Mouse (Mus musculus) midbrain, embryonic 10.5 days (tissue): ENCODE results near the gene Mterf2. TPM values are rescaled to one million over a fixed set of nuclear protein-coding genes. Genes with fewer than 3 reads are reported as not detected.

ENCODE experiments used
- DNase-seq: peaks from one replicate; pipeline ENCODE4 v3.0.0-alpha.2; 2017; ENCODE audit warnings: low spot score
- H3K27ac ChIP-seq: fragments of 300-500 bp; sonication (generic); replicated peaks from 2 replicates; pipeline ENCODE4 v1.5.1; 2016; ENCODE audit warnings: mild to moderate bottlenecking
- H3K27me3 ChIP-seq: fragments of 300-500 bp; sonication (generic); 2 replicates; pipeline ENCODE4 v1.6.1; 2016; ENCODE audit warnings: low read depth, mild to moderate bottlenecking; ENCODE audit not compliant: poor library complexity, severe bottlenecking
- H3K36me3 ChIP-seq: fragments of 300-500 bp; sonication (generic); 2 replicates; pipeline ENCODE4 v1.6.1; 2016; ENCODE audit warnings: mild to moderate bottlenecking, moderate library complexity
- H3K4me1 ChIP-seq: fragments of 300-500 bp; sonication (generic); 2 replicates; pipeline ENCODE4 v1.6.1; 2016
- H3K4me3 ChIP-seq: fragments of 300-500 bp; sonication (generic); 2 replicates; pipeline ENCODE4 v1.5.1; 2016; ENCODE audit warnings: mild to moderate bottlenecking, moderate library complexity
- H3K9me3 ChIP-seq: fragments of 300-500 bp; sonication (generic); replicated peaks from 2 replicates; pipeline ENCODE4 v1.6.1; 2016; ENCODE audit warnings: mild to moderate bottlenecking
- WGBS: fragments of 180-500 bp; shearing (Covaris S2); methylation state at CpG from one replicate; pipeline ENCODE4 v1.1.7; 2016; 5-methylcytosine and 5-hydroxymethylcytosine counted together
- polyA plus RNA-seq: library from polyadenylated mRNA; unstranded; fragments of >200 nt; fragmentation: Nextera tagmentation; extraction: Ambion mirVana; gene quantifications from 2 replicates; pipeline ENCODE4 v1.2.1, GENCODE M21; 2016

Gene Mterf2
- polyA plus RNA-seq, 1 experiment from 2014 or later: 24.8 TPM

- no peaks in the 10 kb centered on the region for H3K27me3 ChIP-seq
- peak overlapping the region; percentile 83 for H3K4me3 ChIP-seq
- H3K9me3 ChIP-seq: no peaks in the 10 kb centered on the region
- peak overlapping the region; percentile 87 for H3K27ac ChIP-seq
- H3K36me3 ChIP-seq: peaks cover 39% of the 10 kb centered on the region
- H3K4me1 ChIP-seq: peaks cover 17% of the 10 kb centered on the region
- WGBS: 26% methylated on average over 7 of the region's 7 CpGs
- DNase-seq: no peak
Measured at GRCm38 (mm10) chr10:85128453-85128852, 626 bp upstream of the Mterf2 start.

GRCm38 (mm10) chr10:85125184-85125583 lies 2.6 kb downstream of the Mterf2 start:
- no peak for DNase-seq
- Histone ChIP-seq H3K4me3 (no peak overlapping the region), H3K36me3 (peaks cover 62% of the 10 kb centered on the region), H3K27ac (no peak overlapping the region), H3K27me3 (no peaks in the 10 kb centered on the region), H3K9me3 (no peaks in the 10 kb centered on the region), H3K4me1 (peaks cover 17% of the 10 kb centered on the region)
- WGBS: 89% methylated on average over 13 of the region's 13 CpGs

GRCm38 (mm10) chr10:85114409-85114808 lies 13.4 kb downstream of the Mterf2 start:
- H3K27ac ChIP-seq: no peak overlapping the region
- no peaks in the 10 kb centered on the region for H3K4me1 ChIP-seq
- peaks cover 70% of the 10 kb centered on the region for H3K36me3 ChIP-seq
- no peak for DNase-seq
- H3K27me3 ChIP-seq: no peaks in the 10 kb centered on the region
- H3K9me3 ChIP-seq: no peaks in the 10 kb centered on the region
- 89% methylated on average over 4 of the region's 4 CpGs for WGBS
- H3K4me3 ChIP-seq: no peak overlapping the region

- peaks cover 36% of the 10 kb centered on the region for H3K4me1 ChIP-seq
- DNase-seq: peak; percentile 54
- H3K36me3 ChIP-seq: no peaks in the 10 kb centered on the region
- peak overlapping the region; percentile 98 for H3K4me3 ChIP-seq
- H3K27ac ChIP-seq: peak overlapping the region; percentile 95
- no peaks in the 10 kb centered on the region for H3K27me3 ChIP-seq
- no peaks in the 10 kb centered on the region for H3K9me3 ChIP-seq
- under 1% methylated on average over 34 of the region's 34 CpGs for WGBS
Measured at GRCm38 (mm10) chr10:85103085-85103885, 24.5 kb downstream of the Mterf2 start.

GRCm38 (mm10) chr10:85102247-85103084 lies 25.4 kb downstream of the Mterf2 start, which contains the start of the genes Fhl4 and Tmem263:
Gene Fhl4, minus strand, starts transcription at chr10:85102495.
Gene Tmem263, plus strand, starts transcription at chr10:85102627.
- peak; percentile 95 for DNase-seq
- Histone ChIP-seq H3K36me3 (no peaks in the 10 kb centered on the region), H3K4me3 (peak within 1 kb of the TSS; percentile 98), H3K27ac (peak within 1 kb of the TSS; percentile 95), H3K27me3 (no peaks in the 10 kb centered on the region), H3K9me3 (no peaks in the 10 kb centered on the region), H3K4me1 (peaks cover 36% of the 10 kb centered on the region)
- WGBS: 1% methylated on average over 93 of the region's 96 CpGs

GRCm38 (mm10) chr10:85101841-85102240 lies 26.0 kb downstream of the Mterf2 start:
- 1% methylated on average over 10 of the region's 10 CpGs for WGBS
- peak overlapping the region; percentile 98 for H3K4me3 ChIP-seq
- no peaks in the 10 kb centered on the region for H3K27me3 ChIP-seq
- no peak for DNase-seq
- H3K27ac ChIP-seq: peak overlapping the region; percentile 95
- H3K9me3 ChIP-seq: no peaks in the 10 kb centered on the region
- no peaks in the 10 kb centered on the region for H3K36me3 ChIP-seq
- peaks cover 36% of the 10 kb centered on the region for H3K4me1 ChIP-seq

GRCm38 (mm10) chr10:85071605-85072152 lies 56.1 kb downstream of the Mterf2 start:
- Histone ChIP-seq H3K27me3 (no peaks in the 10 kb centered on the region), H3K4me3 (no peak overlapping the region), H3K4me1 (no peaks in the 10 kb centered on the region), H3K9me3 (no peaks in the 10 kb centered on the region; the same call in 1 of the 2 replicates), H3K36me3 (no peaks in the 10 kb centered on the region), H3K27ac (no peak overlapping the region)
- DNase-seq: no peak
- 58% methylated on average over 4 of the region's 4 CpGs for WGBS

Other genes with a start within 250 kb of the Mterf2 start
- gene Ric8b, start 210.4 kb downstream of the Mterf2 start, polyA plus RNA-seq: 28.7 and 30.3 TPM in 2 replicates
- gene Fhl4, start 25.5 kb downstream of the Mterf2 start, polyA plus RNA-seq: 1.2 and 1.6 TPM in 2 replicates
- gene Tmem263, start 25.4 kb downstream of the Mterf2 start, polyA plus RNA-seq: 54.6 and 56.3 TPM in 2 replicates
- 33.5 and 35.9 TPM in 2 replicates for gene Cry1, start 57.0 kb upstream of the Mterf2 start, polyA plus RNA-seq